8 mouse cellular contexts compared by ENCODE assay signal in the genomic region with DNA sequence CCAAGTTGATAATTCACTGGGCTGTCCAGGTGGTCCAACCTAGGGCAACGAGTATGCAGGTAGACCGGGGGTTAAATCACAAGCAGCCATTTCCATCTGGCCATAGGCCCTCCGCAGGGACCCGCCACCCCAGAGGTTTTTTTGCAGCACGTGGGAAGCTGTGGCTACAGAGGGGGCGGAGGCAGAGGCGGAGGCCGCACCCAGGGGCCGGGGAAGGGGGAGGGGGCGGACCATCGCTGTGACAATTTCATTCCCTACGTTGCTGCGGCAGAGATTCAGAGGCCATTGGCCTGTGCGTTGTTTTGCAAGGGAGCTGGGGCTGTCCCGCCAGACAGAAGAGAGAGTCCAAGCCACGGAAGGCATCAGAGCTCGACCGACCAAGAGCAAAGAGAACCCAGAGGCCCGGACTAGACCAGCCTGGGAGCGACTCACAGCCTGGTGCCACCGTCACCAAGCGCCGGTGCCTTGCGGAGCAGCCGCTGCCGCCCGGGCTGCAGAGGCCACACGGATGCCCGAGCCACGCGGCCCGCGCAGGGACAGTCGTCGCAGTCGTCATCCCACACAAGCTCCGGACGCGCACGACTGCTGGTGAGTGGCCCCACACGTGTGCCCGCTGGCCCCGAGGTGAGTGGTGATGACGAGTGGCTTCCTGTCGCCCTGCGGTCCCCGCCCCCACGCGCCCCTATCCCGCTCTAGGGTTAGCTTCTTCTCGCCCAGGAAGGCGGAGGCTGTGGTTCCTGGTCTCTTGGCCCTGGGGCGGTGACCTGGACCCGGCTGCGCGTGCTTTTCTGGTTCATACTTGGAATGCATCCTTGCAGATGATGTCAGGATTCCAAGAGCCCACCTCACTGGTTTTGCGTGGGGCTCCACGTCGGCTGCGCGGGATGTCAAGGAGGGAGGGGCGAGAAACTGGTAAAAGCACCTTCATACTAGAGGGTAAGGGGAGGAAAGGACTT. TPM values are rescaled to one million over a fixed set of nuclear protein-coding genes. Genes with fewer than 3 reads are reported as not detected.
A peak's percentile ranks its signal among the peaks of the same experiment; 100 is the strongest.
DNase-seq lines count a peak whose midpoint lies in the region; ATAC-seq lines count a peak whose summit lies in the region.

Stambpl1 (plus strand) TSS at position 222 of the 956 bp plus-strand sequence.

- peak within 1 kb of the TSS; percentile 76 for H3K4me3 ChIP-seq in hindbrain, embryonic 13.5 days

- no peaks in the 10 kb centered on the region for H3K9me3 ChIP-seq in hindbrain, embryonic 13.5 days

- peak; percentile 80 for DNase-seq in NIH3T3 (ENCODE audit: low read depth)
- peak; percentile 80 to 84 for DNase-seq in cerebellum, postnatal 10 days
- DNase-seq in frontal cortex, postnatal 25 days (ENCODE audit: low spot score in 2 of 2) = peak; percentile 54 to 63
- DNase-seq in layer of hippocampus, postnatal 14 days (ENCODE audit: low spot score in 2 of 2) = peak; percentile 55 to 71
- peak; percentile 81 for DNase-seq in lung, postnatal 10 days
- DNase-seq in ovary, postnatal 14 days (ENCODE audit: low spot score) = peak; percentile 49
- peak; percentile 94 for DNase-seq in thymus, postnatal 14 days

- ATAC-seq in hindbrain, embryonic 13.5 days (ENCODE audit: low FRiP score) = peak; percentile 88

- peak within 1 kb of the TSS; percentile 78 for H3K27ac ChIP-seq in hindbrain, embryonic 13.5 days

- peak within 1 kb of the TSS; percentile 82 for H3K9ac ChIP-seq in hindbrain, embryonic 13.5 days

- 0 out of 2 replicates have a peak, but pooled peaks cover 6% of the 10 kb centered on the region for H3K27me3 ChIP-seq in hindbrain, embryonic 13.5 days

- H3K4me2 ChIP-seq in hindbrain, embryonic 13.5 days = peak within 1 kb of the TSS; percentile 89

- under 1% methylated on average over 61 of the region's 62 CpGs for WGBS in hindbrain, embryonic 13.5 days

- H3K4me1 ChIP-seq in hindbrain, embryonic 13.5 days (replicated peaks) = peaks cover 10% of the 10 kb centered on the region

- no peaks in the 10 kb centered on the region for H3K36me3 ChIP-seq in hindbrain, embryonic 13.5 days

RNA-seq across cellular contexts. Expression of gene Stambpl1, which starts in this region (rescaled TPM):
- polyA plus RNA-seq in hindbrain, embryonic 13.5 days (2015; fragmentation: Nextera tagmentation; extraction: Ambion mirVana) = 9.9 and 10.5 TPM in 2 replicates
- 10 to 100 TPM; 16.4 to 19.7 TPM for total RNA-seq in layer of hippocampus, postnatal 14 days (2021)

Comparison
In these comparisons a context has a peak if more than half of its experiments do, and no peak if none do; other contexts are left out.
1. Peak in every context shown above with its lines: DNase-seq, ATAC-seq, H3K4me3 ChIP-seq and H3K27ac ChIP-seq.